ENCODE assay signal across 36 mouse cellular contexts in the genomic region with DNA sequence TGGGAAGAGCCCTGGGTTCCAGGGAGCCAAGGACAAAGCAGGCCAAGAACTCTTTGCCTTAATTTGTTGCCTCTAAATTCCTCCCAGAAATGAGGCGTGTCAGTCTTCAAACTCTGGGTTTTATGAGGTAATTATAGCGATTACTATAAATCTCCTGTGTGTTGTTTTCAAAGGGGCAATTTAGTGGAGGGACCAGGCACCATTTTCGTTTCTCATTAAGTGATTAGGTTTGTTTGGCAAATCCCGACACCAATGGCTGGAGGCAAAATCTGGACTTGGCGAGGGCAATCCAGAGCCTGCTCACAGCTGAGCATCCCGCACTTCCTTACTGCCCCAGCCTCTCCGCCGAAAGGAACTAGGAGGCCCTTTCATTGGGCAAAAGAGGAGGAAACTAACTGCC. TPM values are rescaled to one million over a fixed set of nuclear protein-coding genes. Genes with fewer than 3 reads are reported as not detected.
A peak's percentile ranks its signal among the peaks of the same experiment; 100 is the strongest.
DNase-seq lines count a peak whose midpoint lies in the region; ATAC-seq lines count a peak whose summit lies in the region.
"Had no signal": no experiment of that assay in that cellular context is flagged by ENCODE, and none has a peak within 500 bp of the region (broad histone marks: within the 10 kb centered on the region; RNA-seq: fewer than 3 reads in every experiment).

No protein-coding gene starts in this region.

- no peaks in the 10 kb centered on the region for H3K4me1 ChIP-seq in heart, embryonic 10.5 days
- peaks cover 16% of the 10 kb centered on the region; the same call in 1 of the 2 replicates for H3K4me1 ChIP-seq in limb, embryonic 15.5 days

- H3K36me3 ChIP-seq in heart, embryonic 10.5 days = no peaks in the 10 kb centered on the region
- no peaks in the 10 kb centered on the region for H3K36me3 ChIP-seq in limb, embryonic 15.5 days
- H3K36me3 ChIP-seq: embryonic facial prominence, embryonic 12.5 days; forebrain, embryonic 12.5 days; G1E; hindbrain, embryonic 13.5 days; midbrain, embryonic 10.5 days had no signal

- H3K27ac ChIP-seq in heart, embryonic 10.5 days = no peak overlapping the region
- H3K27ac ChIP-seq in limb, embryonic 15.5 days = no peak overlapping the region
- H3K27ac ChIP-seq: embryonic facial prominence, embryonic 12.5 days; forebrain, embryonic 12.5 days; hindbrain, embryonic 13.5 days; macrophage; midbrain, embryonic 10.5 days had no signal

- peak; percentile 15; the same call in 1 of the 2 replicates for ATAC-seq in limb, embryonic 15.5 days (ENCODE audit: insufficient number of reproducible peaks, low FRiP score, low TSS enrichment, low read depth)
- no peak for ATAC-seq in megakaryocyte progenitor cell, adult 5-6 weeks (replicated peaks; ENCODE audit: poor library complexity)
- ATAC-seq: inflammation-experienced regulatory T-cells, adult 6 months; lung, postnatal 0 days; Patski had no signal

- H3K9ac ChIP-seq in limb, embryonic 15.5 days = no peak overlapping the region
- H3K9ac ChIP-seq: embryonic facial prominence, embryonic 12.5 days; forebrain, embryonic 12.5 days; hindbrain, embryonic 13.5 days had no signal

- H3K27me3 ChIP-seq in heart, embryonic 10.5 days (ENCODE audit: insufficient read depth, poor library complexity, severe bottlenecking) = peaks cover 66% of the 10 kb centered on the region
- peaks cover 63% of the 10 kb centered on the region for H3K27me3 ChIP-seq in limb, embryonic 15.5 days
- H3K27me3 ChIP-seq: Patski had no signal

- H3K9me3 ChIP-seq in heart, embryonic 10.5 days = no peaks in the 10 kb centered on the region
- no peaks in the 10 kb centered on the region for H3K9me3 ChIP-seq in limb, embryonic 15.5 days
- H3K9me3 ChIP-seq: embryonic facial prominence, embryonic 12.5 days; forebrain, embryonic 12.5 days; G1E; hindbrain, embryonic 13.5 days; midbrain, embryonic 10.5 days had no signal

- no peak overlapping the region for H3K4me3 ChIP-seq in heart, embryonic 10.5 days
- no peak overlapping the region for H3K4me3 ChIP-seq in limb, embryonic 15.5 days
- H3K4me3 ChIP-seq: embryonic facial prominence, embryonic 12.5 days; erythroblast, embryonic 14.5 days; forebrain, embryonic 12.5 days; hindbrain, embryonic 13.5 days; midbrain, embryonic 10.5 days had no signal

- DNase-seq in heart, embryonic 10.5 days (ENCODE audit: low spot score) = peak; percentile 7
- no peak for DNase-seq in heart, postnatal 4 days
- peak; percentile 23 for DNase-seq in embryo, embryonic 11 days
- peak; percentile 77 for DNase-seq in hindlimb bud, embryonic 11.5 days (ENCODE audit: extremely low spot score, low read depth, low spot score)
- DNase-seq in cerebellum, postnatal 36 days = no peak
- DNase-seq: adrenal gland, postnatal 36 days; cerebellum, adult 11 months; cerebellum, postnatal 14 days; gastrocnemius, postnatal 10 days; kidney, adult 18-20 months; kidney, postnatal 10 days; liver; thymus, adult 2 months had no signal

- 70% methylated on average over 8 of the region's 8 CpGs for WGBS in heart, embryonic 10.5 days
- WGBS in limb, embryonic 15.5 days = 17% methylated on average over 8 of the region's 8 CpGs

- H3K4me2 ChIP-seq in limb, embryonic 15.5 days = no peak overlapping the region
- H3K4me2 ChIP-seq: embryonic facial prominence, embryonic 12.5 days; forebrain, embryonic 12.5 days; hindbrain, embryonic 13.5 days had no signal

RNA-seq across cellular contexts. Expression of a gene that starts 16.8 kb away (rescaled TPM):
- 0.62 TPM in 1 of 2 replicates, not detected in the other for polyA plus RNA-seq in heart, embryonic 10.5 days (2016; fragmentation: Nextera tagmentation; extraction: Ambion mirVana)
- total RNA-seq in heart, postnatal 4 days (2021) = not detected
- polyA plus RNA-seq in limb, embryonic 15.5 days (2015; fragmentation: Nextera tagmentation; extraction: Ambion mirVana) = not detected in 2 replicates
- not detected in 2 replicates for total RNA-seq in megakaryocyte progenitor cell, adult 5-6 weeks (2015)
- total RNA-seq in megakaryocyte progenitor cell, adult 5-6 weeks (2017) = not detected in 2 replicates
- total RNA-seq: adrenal gland, adult 18-20 months; adrenal gland, postnatal 36 days; CH12.LX; G1E; gastrocnemius, postnatal 10 days; granulocyte monocyte progenitor cell, adult 5-6 weeks; heart, postnatal 25 days; layer of hippocampus, adult 18-20 months; layer of hippocampus, postnatal 25 days; neutrophil, adult 5-6 weeks had no signal
- polyA plus RNA-seq: erythroblast, embryonic 14.5 days; forebrain, embryonic 12.5 days; G1E; heart, embryonic 14.5 days; hindbrain, embryonic 13.5 days; inflammation-experienced regulatory T-cells, adult 6 months; liver, embryonic 16.5 days; lung, postnatal 0 days; macrophage; Patski; small intestine, adult 2 months; stomach, embryonic 16.5 days had no signal

RNA-seq across cellular contexts. Expression of a gene that starts 33.9 kb away (rescaled TPM):
- polyA plus RNA-seq in heart, embryonic 10.5 days (2016; fragmentation: Nextera tagmentation; extraction: Ambion mirVana) = 0.42 and 1.3 TPM in 2 replicates
- total RNA-seq in heart, postnatal 4 days (2021) = under 1 TPM; 0.45 to 0.59 TPM
- polyA plus RNA-seq in limb, embryonic 15.5 days (2015; fragmentation: Nextera tagmentation; extraction: Ambion mirVana) = 0.60 and 0.96 TPM in 2 replicates
- total RNA-seq in megakaryocyte progenitor cell, adult 5-6 weeks (2015) = 0.12 and 0.29 TPM in 2 replicates
- total RNA-seq in megakaryocyte progenitor cell, adult 5-6 weeks (2017) = 0.27 TPM in 1 of 2 replicates, not detected in the other
- polyA plus RNA-seq: heart, embryonic 14.5 days; liver, embryonic 16.5 days; stomach, embryonic 16.5 days had no signal

RNA-seq across cellular contexts. Expression of a gene that starts 44.5 kb away (rescaled TPM):
- polyA plus RNA-seq in heart, embryonic 10.5 days (2016; fragmentation: Nextera tagmentation; extraction: Ambion mirVana) = 59.6 and 64.4 TPM in 2 replicates
- total RNA-seq in heart, postnatal 4 days (2021) = 10 to 100 TPM; 52.1 to 56.5 TPM
- polyA plus RNA-seq in limb, embryonic 15.5 days (2015; fragmentation: Nextera tagmentation; extraction: Ambion mirVana) = 125 and 130 TPM in 2 replicates
- total RNA-seq in megakaryocyte progenitor cell, adult 5-6 weeks (2015) = 76.3 and 76.4 TPM in 2 replicates
- 145 and 167 TPM in 2 replicates for total RNA-seq in megakaryocyte progenitor cell, adult 5-6 weeks (2017)

RNA-seq across cellular contexts. Expression of a gene that starts 57.4 kb away (rescaled TPM):
- 13.0 and 13.5 TPM in 2 replicates for polyA plus RNA-seq in heart, embryonic 10.5 days (2016; fragmentation: Nextera tagmentation; extraction: Ambion mirVana)
- total RNA-seq in heart, postnatal 4 days (2021) = 10 to 100 TPM; 10.4 to 12.6 TPM
- polyA plus RNA-seq in limb, embryonic 15.5 days (2015; fragmentation: Nextera tagmentation; extraction: Ambion mirVana) = 7.6 and 9.3 TPM in 2 replicates
- 38.4 and 42.3 TPM in 2 replicates for total RNA-seq in megakaryocyte progenitor cell, adult 5-6 weeks (2015)
- 13.2 and 13.6 TPM in 2 replicates for total RNA-seq in megakaryocyte progenitor cell, adult 5-6 weeks (2017)
- total RNA-seq: neutrophil, adult 5-6 weeks had no signal

Comparison
In these comparisons a context has a peak if more than half of its experiments do, and no peak if none do; other contexts are left out.
1. DNase-seq: peak in heart, embryonic 10.5 days (single experiment), embryo, embryonic 11 days (single experiment) and hindlimb bud, embryonic 11.5 days (single experiment); none in heart, postnatal 4 days (single experiment) and cerebellum, postnatal 36 days (0 of 2).